ENCODE assay signal across 8 mouse cellular contexts in genomic region chrX:95658600-95659084, GRCm38 (mm10). TPM values are rescaled to one million over a fixed set of nuclear protein-coding genes. Genes with fewer than 3 reads are reported as not detected.
DNase-seq lines count a peak whose midpoint lies in the region; ATAC-seq and TF ChIP-seq lines count a peak whose summit lies in the region.

No protein-coding gene starts in this region.

- ATAC-seq in embryonic facial prominence, embryonic 13.5 days (ENCODE audit: insufficient number of reproducible peaks, insufficient read depth, low FRiP score, low TSS enrichment, low read depth) = 0 out of 2 replicates have a peak, but pooled peaks have one; percentile 20
- peak; percentile 36 for ATAC-seq in inflammation-experienced regulatory T-cells, adult 6 months
- peak; percentile 53 for ATAC-seq in megakaryocyte, adult 5-6 weeks (ENCODE audit: poor library complexity, severe bottlenecking)

- H3K9ac ChIP-seq in ES-Bruce4 (ENCODE audit: low read depth, poor library complexity, severe bottlenecking) = peak overlapping the region; percentile 68
- 0 out of 2 replicates have a peak overlapping the region, but pooled peaks have one; percentile 54 for H3K9ac ChIP-seq in embryonic facial prominence, embryonic 13.5 days

- intact Hi-C loops in heart, postnatal 25 days (cut with DNase I) = loop anchor here (10.0 kb wide), 1 partner anchor 214 kb away; the partner anchor contains the start of gene Amer1

- H3K4me2 ChIP-seq in embryonic facial prominence, embryonic 13.5 days = peak overlapping the region; percentile 48

- 18% methylated on average over 12 of the region's 12 CpGs for WGBS in heart, embryonic 10.5 days
- WGBS in embryonic facial prominence, embryonic 13.5 days = 25% methylated on average over 12 of the region's 12 CpGs

- H3K4me3 ChIP-seq in heart, embryonic 10.5 days = peak overlapping the region; percentile 59
- peak overlapping the region; percentile 81 for H3K4me3 ChIP-seq in ES-Bruce4 (ENCODE audit: low read depth, low read length)
- peak overlapping the region; percentile 48 for H3K4me3 ChIP-seq in embryonic facial prominence, embryonic 13.5 days

- DNase-seq in heart, embryonic 10.5 days (ENCODE audit: low spot score) = no peak
- DNase-seq in heart, postnatal 25 days (ENCODE audit: low spot score) = no peak
- peak; percentile 8 to 9 for DNase-seq in thymus, postnatal 36 days
- no peak for DNase-seq in gastrocnemius, postnatal 4 days (ENCODE audit: low spot score in 2 of 2)

- no peak for TF ChIP-seq EP300 in ES-Bruce4 (IDR thresholded peaks at IDR 0.05; ENCODE audit: insufficient read depth, low read depth, low read length)

- no peak for TF ChIP-seq CTCF in ES-Bruce4 (IDR thresholded peaks at IDR 0.05; ENCODE audit: low read depth, low read length)

- no peaks in the 10 kb centered on the region for H3K4me1 ChIP-seq in heart, embryonic 10.5 days
- no peaks in the 10 kb centered on the region for H3K4me1 ChIP-seq in ES-Bruce4 (ENCODE audit: control insufficient read depth, insufficient read depth, low read length)
- no peaks in the 10 kb centered on the region for H3K4me1 ChIP-seq in embryonic facial prominence, embryonic 13.5 days

- H3K27me3 ChIP-seq in heart, embryonic 10.5 days (ENCODE audit: insufficient read depth, poor library complexity, severe bottlenecking) = no peaks in the 10 kb centered on the region
- H3K27me3 ChIP-seq in ES-Bruce4 (ENCODE audit: control insufficient read depth, insufficient read depth, low read length, poor library complexity, severe bottlenecking) = no peaks in the 10 kb centered on the region
- H3K27me3 ChIP-seq in embryonic facial prominence, embryonic 13.5 days = no peaks in the 10 kb centered on the region

- no peaks in the 10 kb centered on the region for H3K9me3 ChIP-seq in heart, embryonic 10.5 days
- no peaks in the 10 kb centered on the region for H3K9me3 ChIP-seq in ES-Bruce4 (replicated peaks; ENCODE audit: control insufficient read depth, insufficient read depth, low read length, poor library complexity, severe bottlenecking)
- no peaks in the 10 kb centered on the region for H3K9me3 ChIP-seq in embryonic facial prominence, embryonic 13.5 days

- no peak for TF ChIP-seq POLR2A in ES-Bruce4 (IDR thresholded peaks at IDR 0.05; ENCODE audit: insufficient read depth, low read length)

- no peaks in the 10 kb centered on the region for H3K36me3 ChIP-seq in heart, embryonic 10.5 days
- no peaks in the 10 kb centered on the region for H3K36me3 ChIP-seq in ES-Bruce4 (ENCODE audit: control insufficient read depth, insufficient read depth, low read length, poor library complexity, severe bottlenecking)
- H3K36me3 ChIP-seq in embryonic facial prominence, embryonic 13.5 days = no peaks in the 10 kb centered on the region

- H3K27ac ChIP-seq in heart, embryonic 10.5 days = peak overlapping the region; percentile 59; the same call in 1 of the 2 replicates
- H3K27ac ChIP-seq in ES-Bruce4 (ENCODE audit: insufficient read depth, low read length) = no peak overlapping the region
- no peak overlapping the region for H3K27ac ChIP-seq in embryonic facial prominence, embryonic 13.5 days

RNA-seq across cellular contexts. Expression of gene Zc4h2, which starts 0.3 kb away (rescaled TPM):
- polyA plus RNA-seq in heart, embryonic 10.5 days (2016; fragmentation: Nextera tagmentation; extraction: Ambion mirVana) = 10.4 and 16.1 TPM in 2 replicates
- 1 to 10 TPM in 1 of 2 experiments, under 1 TPM in 1; 0.84 to 1.7 TPM for total RNA-seq in heart, postnatal 25 days (2021)
- 11.2 TPM in 2 replicates for polyA plus RNA-seq in ES-Bruce4 (2011; ENCODE audit: insufficient read depth, insufficient read length, low read depth, missing spikeins)
- 28.1 and 29.9 TPM in 2 replicates for polyA plus RNA-seq in embryonic facial prominence, embryonic 13.5 days (2015; fragmentation: Nextera tagmentation; extraction: Ambion mirVana)
- polyA plus RNA-seq in inflammation-experienced regulatory T-cells, adult 6 months (2017; shearing (Covaris generic)) = 1 to 10 TPM; 3.7 to 4.9 (median 4.2) TPM
- total RNA-seq in megakaryocyte, adult 5-6 weeks (2015) = 2.7 and 3.5 TPM in 2 replicates
- total RNA-seq in megakaryocyte, adult 5-6 weeks (2017) = 1.2 and 2.5 TPM in 2 replicates
- total RNA-seq in gastrocnemius, postnatal 4 days (2021) = 1 to 10 TPM; 4.0 to 4.2 TPM

RNA-seq across cellular contexts. Expression of gene Zc3h12b, which starts 52.8 kb away (rescaled TPM):
- 2.6 and 3.5 TPM in 2 replicates for polyA plus RNA-seq in heart, embryonic 10.5 days (2016; fragmentation: Nextera tagmentation; extraction: Ambion mirVana)
- under 1 TPM; 0.47 to 0.92 TPM for total RNA-seq in heart, postnatal 25 days (2021)
- 0.51 and 0.91 TPM in 2 replicates for polyA plus RNA-seq in ES-Bruce4 (2011; ENCODE audit: insufficient read depth, insufficient read length, low read depth, missing spikeins)
- polyA plus RNA-seq in embryonic facial prominence, embryonic 13.5 days (2015; fragmentation: Nextera tagmentation; extraction: Ambion mirVana) = 4.7 and 4.8 TPM in 2 replicates
- 1 to 10 TPM in 2 of 3 experiments, under 1 TPM in 1; 0.44 to 2.4 (median 1.7) TPM for polyA plus RNA-seq in inflammation-experienced regulatory T-cells, adult 6 months (2017; shearing (Covaris generic))
- 0.09 TPM in 1 of 2 replicates, not detected in the other for total RNA-seq in megakaryocyte, adult 5-6 weeks (2015)
- total RNA-seq in megakaryocyte, adult 5-6 weeks (2017) = 0.26 TPM in 1 of 2 replicates, not detected in the other
- 1 to 10 TPM; 3.4 to 3.5 TPM for total RNA-seq in gastrocnemius, postnatal 4 days (2021)

Comparison
In these comparisons a context has a peak if more than half of its experiments do, and no peak if none do; other contexts are left out.
1. DNase-seq: peak in thymus, postnatal 36 days (2 of 2); none in heart, embryonic 10.5 days (single experiment), heart, postnatal 25 days (single experiment) and gastrocnemius, postnatal 4 days (0 of 2).
2. Peak in every context shown above with its lines, with median percentiles within 50 percentile points of each other: H3K4me3 ChIP-seq and ATAC-seq.